Mouse (Mus musculus) lung, embryonic 15.5 days (tissue): ENCODE results near the gene Gm2696. TPM values are rescaled to one million over a fixed set of nuclear protein-coding genes. Genes with fewer than 3 reads are reported as not detected.
"Not testable (repeated sequence)": the region's sequence is repeated elsewhere in the genome, so short reads cannot be mapped to it uniquely, and the experiment has no call there.

Experiments
- ATAC-seq: fragments of 200-750 bp; cut with Nextera tagmentation; 2 replicates; pipeline ENCODE4 v1.8.0; 2017; ENCODE audit warnings: moderate number of reproducible peaks, borderline replicate concordance; ENCODE audit not compliant: low FRiP score, low TSS enrichment; ENCODE audit errors: extremely low read depth
- H3K27ac ChIP-seq: fragments of 300-500 bp; sonication (generic); 2 replicates; pipeline ENCODE4 v1.5.1; 2015; ENCODE audit warnings: moderate library complexity, mild to moderate bottlenecking, inconsistent platforms
- H3K27me3 ChIP-seq: fragments of 300-500 bp; sonication (generic); 2 replicates; pipeline ENCODE4 v1.6.1; 2015; ENCODE audit warnings: inconsistent platforms
- H3K36me3 ChIP-seq: fragments of 300-500 bp; sonication (generic); 2 replicates; pipeline ENCODE4 v1.6.1; 2015; ENCODE audit warnings: inconsistent platforms
- H3K4me1 ChIP-seq: fragments of 300-500 bp; sonication (generic); 2 replicates; pipeline ENCODE4 v1.6.1; 2015; ENCODE audit warnings: inconsistent platforms
- H3K4me2 ChIP-seq: fragments of 300-500 bp; sonication (generic); 2 replicates; pipeline ENCODE4 v1.6.1; 2015; ENCODE audit warnings: inconsistent platforms, mild to moderate bottlenecking, moderate library complexity
- H3K4me3 ChIP-seq: fragments of 300-500 bp; sonication (generic); 2 replicates; pipeline ENCODE4 v1.5.1; 2015; ENCODE audit warnings: mild to moderate bottlenecking, inconsistent platforms
- H3K9ac ChIP-seq: fragments of 300-500 bp; sonication (generic); 2 replicates; pipeline ENCODE4 v1.6.1; 2015; ENCODE audit warnings: inconsistent platforms
- H3K9me3 ChIP-seq: fragments of 300-500 bp; sonication (generic); 2 replicates; pipeline ENCODE4 v1.6.1; 2016; ENCODE audit warnings: inconsistent platforms
- WGBS: fragments of 180-500 bp; shearing (Covaris S2); methylation state at CpG from one replicate; pipeline ENCODE4 v1.1.7; 2015; 5-methylcytosine and 5-hydroxymethylcytosine counted together
- polyA plus RNA-seq: library from polyadenylated mRNA; unstranded; fragments of >200 nt; fragmentation: Nextera tagmentation; extraction: Ambion mirVana; gene quantifications from 2 replicates; pipeline ENCODE4 v1.2.1, GENCODE M21; 2015

Gene Gm2696
- not detected in 2 replicates for polyA plus RNA-seq

DNA sequence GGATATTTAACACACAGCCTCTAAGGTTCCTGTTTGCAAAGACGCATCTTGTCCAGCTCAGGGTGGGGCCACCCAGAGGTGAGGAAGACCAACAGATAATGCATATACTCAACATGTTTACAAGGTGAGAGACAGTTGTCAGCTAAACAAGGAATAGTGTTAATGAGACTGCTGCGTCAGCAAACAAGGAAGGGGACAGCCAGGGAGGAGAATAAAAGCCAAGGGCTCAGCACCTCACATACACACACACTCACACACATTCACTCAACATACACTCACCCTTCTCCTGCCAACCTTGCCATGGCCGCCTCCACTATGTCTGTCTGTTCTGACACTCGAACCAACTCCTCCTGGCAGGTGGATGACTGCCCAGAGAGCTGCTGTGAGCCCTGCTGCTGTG lies at the start of gene Gm2696:
Gene Gm2696, plus strand, starts transcription at position 301 of the 400 bp plus-strand sequence.
- Histone ChIP-seq H3K4me3 (no peak within 1 kb of the TSS), H3K27ac (no peak within 1 kb of the TSS), H3K27me3 (peaks cover 5% of the 10 kb centered on the region; the same call in 1 of the 2 replicates), H3K4me1 (no peaks in the 10 kb centered on the region), H3K36me3 (no peaks in the 10 kb centered on the region), H3K9me3 (no peaks in the 10 kb centered on the region), H3K4me2 (no peak within 1 kb of the TSS), H3K9ac (no peak within 1 kb of the TSS)
- 34% methylated on average over 4 of the region's 4 CpGs for WGBS
- ATAC-seq: no peak

DNA sequence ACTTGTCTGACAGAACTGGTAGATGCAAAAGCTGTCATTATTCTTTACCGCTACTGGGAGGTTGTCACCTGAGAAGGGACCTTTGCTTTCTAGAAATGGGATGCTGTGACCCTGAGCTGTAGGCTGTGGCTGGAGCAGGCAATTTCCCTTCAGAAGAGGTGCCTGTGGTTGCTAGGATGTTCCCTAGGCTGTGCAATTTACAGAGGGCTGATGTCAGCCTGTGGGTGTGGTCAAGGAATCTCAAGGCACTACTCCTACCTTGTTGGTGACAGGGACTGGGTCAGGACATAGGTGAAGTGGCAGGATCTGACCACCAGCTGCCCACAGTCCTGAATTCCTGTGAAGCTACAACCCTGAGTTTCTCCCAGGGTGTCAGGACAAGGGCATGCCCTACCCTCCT lies 44.8 kb upstream of the Gm2696 start:
- Histone ChIP-seq H3K36me3 (no peaks in the 10 kb centered on the region), H3K27ac (no peak overlapping the region), H3K27me3 (no peaks in the 10 kb centered on the region), H3K9me3 (no peaks in the 10 kb centered on the region), H3K4me1 (no peaks in the 10 kb centered on the region), H3K4me3 (no peak overlapping the region), H3K4me2 (no peak overlapping the region), H3K9ac (no peak overlapping the region)
- no peak for ATAC-seq
- 72% methylated on average over 1 of the region's 1 CpGs for WGBS

DNA sequence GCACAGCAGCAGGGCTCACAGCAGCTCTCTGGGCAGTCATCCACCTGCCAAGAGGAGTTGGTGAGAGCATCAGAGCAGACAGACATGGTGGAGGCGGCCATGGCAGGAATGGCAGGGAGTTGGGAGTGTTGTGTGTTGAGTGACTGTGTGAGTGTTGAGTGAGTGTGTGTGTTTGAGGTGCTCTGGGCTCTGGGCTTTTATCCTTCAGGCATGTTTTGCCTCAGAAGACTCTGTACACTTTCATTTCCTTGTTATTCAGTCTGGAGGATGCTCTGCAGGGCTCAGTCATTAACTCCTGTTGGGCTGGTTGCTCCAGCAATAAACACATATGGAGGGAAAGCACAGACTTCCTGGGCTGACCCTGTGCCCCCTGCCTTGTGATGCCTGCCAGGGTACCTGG lies 43.3 kb upstream of the Gm2696 start, which contains the start of gene Gm3238:
Gene Gm3238, minus strand, starts transcription at position 101 of the 400 bp plus-strand sequence.
- not testable (repeated sequence) for H3K36me3 ChIP-seq, H3K4me2 ChIP-seq, ATAC-seq, H3K4me1 ChIP-seq, H3K27ac ChIP-seq, H3K27me3 ChIP-seq, H3K9me3 ChIP-seq, H3K9ac ChIP-seq, H3K4me3 ChIP-seq
- no CpG with 5 or more reads among the region's 1 CpGs for WGBS

DNA sequence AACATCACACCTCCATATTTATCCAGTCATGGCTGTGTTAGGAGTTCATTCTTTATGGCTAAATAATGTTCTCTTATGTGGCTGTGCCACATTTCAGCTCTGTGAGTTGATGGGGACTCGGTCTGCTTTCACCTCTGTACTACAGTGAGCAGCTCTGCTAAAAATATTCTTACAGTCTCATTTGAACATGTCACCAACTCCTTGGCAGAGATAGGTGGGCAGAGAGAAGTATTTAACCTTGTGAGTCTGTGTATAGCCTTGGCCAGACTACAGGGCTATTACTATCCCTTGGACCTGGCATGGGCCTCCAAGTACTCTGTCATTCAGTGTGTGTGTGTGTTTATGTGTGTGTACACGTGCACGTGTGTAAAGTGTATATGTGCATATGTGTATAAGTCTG lies 42.3 kb upstream of the Gm2696 start:
- H3K4me3 ChIP-seq, H3K9ac ChIP-seq, H3K4me1 ChIP-seq, H3K4me2 ChIP-seq, ATAC-seq, H3K27ac ChIP-seq, H3K36me3 ChIP-seq, H3K9me3 ChIP-seq, H3K27me3 ChIP-seq: not testable (repeated sequence)
- 74% methylated on average over 3 of the region's 3 CpGs for WGBS

DNA sequence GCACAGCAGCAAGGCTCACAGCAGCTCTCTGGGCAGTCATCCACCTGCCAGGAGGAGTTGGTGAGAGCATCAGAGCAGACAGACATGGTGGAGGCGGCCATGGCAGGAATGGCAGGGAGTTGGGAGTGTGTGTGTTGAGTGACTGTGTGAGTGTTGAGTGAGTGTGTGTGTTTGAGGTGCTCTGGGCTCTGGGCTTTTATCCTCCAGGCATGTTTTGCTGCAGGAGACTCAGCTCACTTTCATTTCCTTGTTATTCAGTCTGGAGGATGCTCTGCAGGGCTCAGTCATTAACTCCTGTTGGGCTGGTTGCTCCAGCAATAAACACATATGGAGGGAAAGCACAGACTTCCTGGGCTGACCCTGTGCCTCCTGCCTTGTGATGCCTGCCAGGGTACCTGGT lies 37.6 kb upstream of the Gm2696 start, which contains the start of gene Gm7138:
Gene Gm7138, minus strand, starts transcription at position 101 of the 400 bp plus-strand sequence.
- H3K27me3 ChIP-seq, H3K4me1 ChIP-seq, H3K27ac ChIP-seq, H3K4me3 ChIP-seq, H3K9me3 ChIP-seq, H3K36me3 ChIP-seq, H3K4me2 ChIP-seq, H3K9ac ChIP-seq, ATAC-seq: not testable (repeated sequence)
- 59% methylated on average over 1 of the region's 1 CpGs for WGBS

DNA sequence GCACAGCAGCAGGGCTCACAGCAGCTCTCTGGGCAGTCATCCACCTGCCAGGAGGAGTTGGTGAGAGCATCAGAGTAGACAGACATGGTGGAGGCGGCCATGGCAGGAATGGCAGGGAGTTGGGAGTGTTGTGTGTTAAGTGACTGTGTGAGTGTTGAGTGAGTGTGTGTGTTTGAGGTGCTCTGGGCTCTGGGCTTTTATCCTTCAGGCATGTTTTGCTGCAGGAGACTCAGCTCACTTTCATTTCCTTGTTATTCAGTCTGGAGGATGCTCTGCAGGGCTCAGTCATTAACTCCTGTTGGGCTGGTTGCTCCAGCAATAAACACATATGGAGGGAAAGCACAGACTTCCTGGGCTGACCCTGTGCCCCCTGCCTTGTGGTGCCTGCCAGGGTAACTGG lies 32.0 kb upstream of the Gm2696 start, which contains the start of gene Gm3250:
Gene Gm3250, minus strand, starts transcription at position 101 of the 400 bp plus-strand sequence.
- H3K4me2 ChIP-seq, H3K4me1 ChIP-seq, H3K27ac ChIP-seq, ATAC-seq, H3K9me3 ChIP-seq, H3K9ac ChIP-seq, H3K27me3 ChIP-seq, H3K4me3 ChIP-seq, H3K36me3 ChIP-seq: not testable (repeated sequence)
- WGBS: 60% methylated on average over 1 of the region's 1 CpGs

DNA sequence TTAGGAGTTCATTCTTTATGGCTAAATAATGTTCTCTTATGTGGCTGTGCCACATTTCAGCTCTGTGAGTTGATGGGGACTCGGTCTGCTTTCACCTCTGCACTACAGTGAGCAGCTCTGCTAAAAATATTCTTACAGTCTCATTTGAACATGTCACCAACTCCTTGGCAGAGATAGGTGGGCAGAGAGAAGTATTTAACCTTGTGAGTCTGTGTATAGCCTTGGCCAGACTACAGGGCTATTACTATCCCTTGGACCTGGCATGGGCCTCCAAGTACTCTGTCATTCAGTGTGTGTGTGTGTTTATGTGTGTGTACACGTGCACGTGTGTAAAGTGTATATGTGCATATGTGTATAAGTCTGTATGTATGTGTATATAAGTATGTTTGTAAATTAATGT lies 31.1 kb upstream of the Gm2696 start:
- H3K4me2 ChIP-seq, H3K27me3 ChIP-seq, ATAC-seq, H3K27ac ChIP-seq, H3K9ac ChIP-seq, H3K9me3 ChIP-seq, H3K4me3 ChIP-seq, H3K36me3 ChIP-seq, H3K4me1 ChIP-seq: not testable (repeated sequence)
- WGBS: 83% methylated on average over 3 of the region's 3 CpGs

DNA sequence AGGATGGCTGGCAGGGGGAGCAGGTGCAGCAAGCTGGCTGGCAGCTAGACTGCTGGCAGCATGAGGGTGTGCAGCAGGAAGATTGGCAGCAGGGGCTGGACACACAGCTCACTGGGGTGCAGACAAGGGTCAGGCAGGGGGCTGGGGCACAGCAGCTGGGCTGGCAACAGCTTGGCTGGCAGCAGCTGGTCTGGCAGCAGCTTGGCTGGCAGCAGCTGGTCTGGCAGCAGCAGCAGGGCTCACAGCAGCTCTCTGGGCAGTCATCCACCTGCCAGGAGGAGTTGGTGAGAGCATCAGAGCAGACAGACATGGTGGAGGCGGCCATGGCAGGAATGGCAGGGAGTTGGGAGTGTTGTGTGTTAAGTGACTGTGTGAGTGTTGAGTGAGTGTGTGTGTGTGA lies 26.6 kb upstream of the Gm2696 start, which contains the start of gene Gm7137:
Gene Gm7137, minus strand, starts transcription at position 325 of the 400 bp plus-strand sequence.
- H3K36me3 ChIP-seq, H3K9me3 ChIP-seq, ATAC-seq, H3K4me2 ChIP-seq, H3K4me1 ChIP-seq, H3K27ac ChIP-seq, H3K9ac ChIP-seq, H3K27me3 ChIP-seq, H3K4me3 ChIP-seq: not testable (repeated sequence)
- WGBS: 44% methylated on average over 1 of the region's 1 CpGs

DNA sequence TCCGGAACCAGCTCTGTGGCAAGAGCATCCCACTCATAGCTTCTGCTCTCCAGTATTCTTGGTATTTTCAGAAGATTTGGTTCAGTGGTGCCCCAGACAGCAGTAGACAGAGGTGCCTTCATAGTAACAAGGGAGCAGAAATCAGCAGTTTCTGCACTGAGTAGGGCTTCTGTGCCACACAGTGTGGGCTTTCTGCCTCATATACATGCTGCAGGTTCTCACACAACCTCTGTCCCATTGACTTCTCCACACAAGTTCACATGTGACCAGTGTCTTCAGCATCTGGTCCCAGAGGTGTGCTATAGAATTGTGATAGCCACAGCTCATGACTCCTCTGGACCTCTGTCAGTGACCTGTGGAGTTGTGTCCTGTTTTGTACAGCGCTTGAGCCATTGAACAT lies 25.9 kb upstream of the Gm2696 start:
- 79% methylated on average over 2 of the region's 2 CpGs for WGBS
- H3K9me3 ChIP-seq: no peaks in the 10 kb centered on the region
- no peak overlapping the region for H3K4me2 ChIP-seq
- H3K27me3 ChIP-seq: no peaks in the 10 kb centered on the region
- no peak for ATAC-seq
- no peak overlapping the region for H3K4me3 ChIP-seq
- no peaks in the 10 kb centered on the region for H3K4me1 ChIP-seq
- no peaks in the 10 kb centered on the region for H3K36me3 ChIP-seq
- no peak overlapping the region for H3K9ac ChIP-seq
- H3K27ac ChIP-seq: no peak overlapping the region

DNA sequence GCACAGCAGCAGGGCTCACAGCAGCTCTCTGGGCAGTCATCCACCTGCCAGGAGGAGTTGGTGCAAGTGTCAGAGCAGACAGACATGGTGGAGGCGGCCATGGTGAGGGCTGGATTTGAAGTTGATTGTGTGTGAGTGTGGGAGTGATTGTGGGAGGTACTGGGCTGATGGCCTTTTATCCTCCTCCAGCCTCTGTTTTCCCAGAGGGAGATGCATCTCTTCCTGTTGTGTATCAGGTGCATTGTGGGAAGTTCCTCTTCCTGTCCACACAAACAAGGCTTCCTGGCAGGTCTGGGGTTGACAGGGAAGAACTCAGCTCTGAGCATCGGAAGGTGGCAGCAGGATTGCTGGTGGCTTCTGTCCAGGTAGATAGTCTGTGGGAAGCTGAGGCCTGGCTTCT lies 19.5 kb upstream of the Gm2696 start, which contains the start of gene Gm9639:
Gene Gm9639, minus strand, starts transcription at position 101 of the 400 bp plus-strand sequence.
- Histone ChIP-seq H3K4me3 (no peak within 1 kb of the TSS), H3K9me3 (no peaks in the 10 kb centered on the region), H3K27ac (no peak within 1 kb of the TSS), H3K4me1 (no peaks in the 10 kb centered on the region), H3K4me2 (no peak within 1 kb of the TSS), H3K27me3 (no peaks in the 10 kb centered on the region), H3K9ac (no peak within 1 kb of the TSS), H3K36me3 (no peaks in the 10 kb centered on the region)
- WGBS: 41% methylated on average over 2 of the region's 2 CpGs
- ATAC-seq: no peak

DNA sequence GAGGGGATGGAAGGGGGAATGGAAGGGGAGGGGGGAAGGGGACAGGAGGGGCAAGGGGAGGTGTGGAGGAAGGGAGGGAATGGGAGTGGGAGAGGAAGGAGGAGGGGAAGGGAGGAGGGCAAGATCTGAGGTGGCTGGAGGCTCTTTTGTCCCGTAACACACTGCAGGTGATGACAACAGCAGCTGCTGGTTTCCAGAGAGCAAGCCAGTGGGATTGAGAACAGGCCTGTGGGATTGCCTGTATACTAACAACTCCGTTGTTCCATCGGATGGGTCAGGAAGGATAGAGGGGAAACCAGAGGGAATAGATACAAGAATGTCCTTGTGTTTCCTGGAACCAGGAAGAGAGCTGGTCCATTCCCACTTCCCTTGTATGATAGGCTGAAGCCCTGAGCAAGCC lies 16.8 kb upstream of the Gm2696 start:
- H3K4me1 ChIP-seq: no peaks in the 10 kb centered on the region
- H3K27ac ChIP-seq: no peak overlapping the region
- ATAC-seq: no peak
- no peak overlapping the region for H3K4me3 ChIP-seq
- WGBS: 13% methylated on average over 3 of the region's 3 CpGs
- no peak overlapping the region for H3K9ac ChIP-seq
- H3K36me3 ChIP-seq: no peaks in the 10 kb centered on the region
- H3K9me3 ChIP-seq: no peaks in the 10 kb centered on the region
- H3K27me3 ChIP-seq: no peaks in the 10 kb centered on the region
- H3K4me2 ChIP-seq: no peak overlapping the region

DNA sequence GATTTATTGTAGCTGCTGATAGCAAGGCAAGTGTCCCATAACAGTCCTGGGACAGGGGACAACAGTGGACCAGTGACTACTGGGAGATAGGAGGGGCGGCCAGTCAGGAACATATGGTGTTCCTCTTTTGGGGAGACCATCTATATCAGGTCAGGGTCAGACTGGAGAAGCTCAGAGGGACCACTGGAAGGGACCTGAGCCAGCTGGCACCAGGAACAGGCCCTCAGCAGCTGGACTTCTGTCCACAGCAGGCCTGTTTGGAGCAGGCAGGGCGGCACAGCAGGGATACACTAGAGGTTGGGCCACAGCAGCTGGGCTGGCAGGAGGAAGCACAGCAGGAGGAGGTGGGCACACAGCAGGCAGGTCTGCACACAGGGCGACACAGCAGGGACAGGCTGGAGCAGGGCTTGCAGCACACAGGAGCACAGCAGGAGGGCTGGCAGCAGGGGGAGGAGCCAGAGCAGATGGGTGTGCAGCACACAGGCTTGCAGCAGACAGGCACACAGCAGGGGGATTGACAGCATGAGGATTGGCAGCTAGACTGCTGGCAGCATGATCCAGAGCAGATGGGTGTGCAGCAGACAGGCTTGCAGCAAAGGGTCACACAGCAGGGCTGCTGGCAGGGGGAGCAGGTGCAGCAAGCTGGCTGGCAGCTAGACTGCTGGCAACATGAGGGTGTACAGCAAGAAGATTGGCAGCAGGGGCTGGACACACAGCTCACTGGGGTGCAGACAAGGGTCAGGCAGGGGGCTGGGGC lies 16.1 kb upstream of the Gm2696 start:
- not testable (repeated sequence) for H3K27me3 ChIP-seq, H3K4me2 ChIP-seq, H3K36me3 ChIP-seq, H3K9ac ChIP-seq, H3K4me3 ChIP-seq, H3K4me1 ChIP-seq, H3K9me3 ChIP-seq, H3K27ac ChIP-seq
- 0 out of 2 replicates have a peak, but pooled peaks have one; percentile 39 for ATAC-seq
- 31% methylated on average over 3 of the region's 3 CpGs for WGBS
